In genomic region chr14:72877132-72877531, GRCm38 (mm10) we compare ENCODE assay signal across 12 mouse cellular contexts.
A peak's percentile ranks its signal among the peaks of the same experiment; 100 is the strongest.
DNase-seq lines count a peak whose midpoint lies in the region.
"Had no signal": no experiment of that assay in that cellular context is flagged by ENCODE, and none has a peak within 500 bp of the region (broad histone marks: within the 10 kb centered on the region; RNA-seq: fewer than 3 reads in every experiment).

No protein-coding gene starts in this region.

- DNase-seq in heart, adult 11 months, result peak; percentile 93
- no peak for DNase-seq in heart, postnatal 14 days
- DNase-seq in 3134 (ENCODE audit: extremely low read depth, insufficient read length, low spot score), result peak; percentile 20
- DNase-seq in Muller cell, postnatal 12 days (ENCODE audit: inconsistent ontology term), result peak; percentile 20
- peak; percentile 21 for DNase-seq in skeletal muscle tissue, adult 2 months (ENCODE audit: low read depth, low spot score)
- DNase-seq in adrenal gland, postnatal 10 days, result no peak
- DNase-seq: adrenal gland, adult 2 months; adrenal gland, postnatal 36 days; B cell, adult 2 months; cerebellum, adult 2 months; cerebellum, postnatal 10 days; kidney, adult 8-10 months had no signal

- intact Hi-C loops in heart, postnatal 14 days (cut with DNase I), result loop anchor here (10.0 kb wide), 1 partner anchor 98 kb away; no protein-coding TSS in a partner anchor

Comparison
In these comparisons a context has a peak if more than half of its experiments do, and no peak if none do; other contexts are left out.
1. DNase-seq: peak in heart, adult 11 months (single experiment), 3134 (single experiment), Muller cell, postnatal 12 days (single experiment) and skeletal muscle tissue, adult 2 months (single experiment); none in heart, postnatal 14 days (0 of 2) and adrenal gland, postnatal 10 days (single experiment).